Mouse (Mus musculus) erythroblast, embryonic 14.5 days (primary cell): ENCODE data around the gene Tent5c. TPM values are rescaled to one million over a fixed set of nuclear protein-coding genes. Genes with fewer than 3 reads are reported as not detected.

Experiments
- H3K27me3 ChIP-seq: 2 replicates; pipeline ENCODE4 v1.6.1; 2012; ENCODE audit warnings: inconsistent platforms; ENCODE audit not compliant: control insufficient read depth
- H3K36me3 ChIP-seq: 2 replicates; pipeline ENCODE4 v1.6.1; 2012; ENCODE audit warnings: mild to moderate bottlenecking, inconsistent platforms; ENCODE audit not compliant: control insufficient read depth
- H3K4me1 ChIP-seq: 2 replicates; pipeline ENCODE4 v1.6.1; 2012; ENCODE audit warnings: inconsistent platforms; ENCODE audit not compliant: control insufficient read depth
- H3K4me3 ChIP-seq: replicated peaks from 2 replicates; pipeline ENCODE3; 2012; ENCODE audit warnings: moderate library complexity, mild to moderate bottlenecking, inconsistent platforms
- H3K9me3 ChIP-seq: 2 replicates; pipeline ENCODE4 v1.6.1; 2012; ENCODE audit warnings: low read length, inconsistent platforms, mixed read lengths; ENCODE audit not compliant: control insufficient read depth
- GATA1 ChIP-seq: IDR thresholded peaks from 2 replicates; pipeline ENCODE4 v1.6.1; 2012; ENCODE audit warnings: low read length, inconsistent platforms, mixed read lengths
- TAL1 ChIP-seq: IDR thresholded peaks from 3 replicates; pipeline ENCODE4 v1.6.1; 2012; ENCODE audit warnings: low read length, inconsistent platforms, mixed read lengths
- polyA plus RNA-seq: library from polyadenylated mRNA; stranded (reverse); fragments of >175 nt; gene quantifications from 2 replicates; pipeline ENCODE4 v1.2.3, GENCODE M21; 2012

The Tent5c gene
- polyA plus RNA-seq, 1 experiment = 9.3 TPM

DNA sequence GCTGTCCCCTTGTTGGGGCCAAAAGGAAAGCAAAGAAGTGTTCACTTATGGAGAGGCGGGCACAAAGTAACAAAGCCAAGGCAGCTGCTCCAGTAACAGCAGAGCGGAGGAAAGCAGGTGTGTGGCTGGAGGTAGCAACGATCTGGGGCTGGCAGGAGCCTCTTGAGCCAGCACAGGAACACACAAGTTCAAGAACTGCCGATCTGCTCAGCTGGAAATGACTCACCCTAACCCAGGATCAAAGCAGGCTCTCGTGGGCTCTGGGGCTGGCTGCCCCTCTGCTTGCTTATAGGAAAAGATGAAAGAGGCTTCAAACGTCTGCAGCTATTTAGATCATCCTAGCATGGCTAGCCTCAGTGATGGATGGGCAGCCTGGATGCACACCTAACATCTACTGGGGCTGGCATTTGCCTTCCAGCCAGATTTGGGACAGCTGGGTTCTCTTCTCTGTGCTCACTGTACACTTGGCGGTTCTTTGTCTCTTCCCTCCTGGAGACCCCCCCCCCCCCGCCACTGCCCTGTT lies 14.1 kb downstream of the Tent5c start:
- Histone ChIP-seq H3K27me3 (no peaks in the 10 kb centered on the region; the same call in 1 of the 2 replicates), H3K9me3 (peaks cover 4% of the 10 kb centered on the region), H3K36me3 (peaks cover 99% of the 10 kb centered on the region), H3K4me3 (no peak overlapping the region), H3K4me1 (peaks cover 58% of the 10 kb centered on the region)
- TF ChIP-seq GATA1 = no peak
- TF ChIP-seq TAL1 = no peak

DNA sequence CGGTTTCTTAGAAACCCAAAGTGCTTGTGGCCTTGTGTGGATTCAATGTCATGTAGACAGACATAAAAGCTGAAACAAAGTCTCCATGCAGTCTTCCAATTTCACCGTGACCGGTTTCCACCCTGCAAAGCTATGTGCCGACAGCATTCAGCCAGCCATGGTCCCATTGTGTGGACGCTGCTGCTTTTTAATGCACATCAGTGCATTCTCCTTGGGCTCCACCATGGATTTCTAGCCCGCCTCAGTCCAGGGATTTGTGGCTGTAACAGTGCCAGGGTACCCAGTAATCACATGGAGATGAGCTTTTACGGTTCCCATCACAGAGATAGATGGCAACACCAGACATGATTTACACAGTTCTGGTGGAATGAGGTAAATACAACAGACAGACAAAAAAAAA lies 14.6 kb downstream of the Tent5c start:
- Histone ChIP-seq H3K27me3 (no peaks in the 10 kb centered on the region; the same call in 1 of the 2 replicates), H3K9me3 (peaks cover 4% of the 10 kb centered on the region), H3K36me3 (peaks cover 99% of the 10 kb centered on the region), H3K4me3 (no peak overlapping the region), H3K4me1 (peaks cover 58% of the 10 kb centered on the region)
- no peak for TF ChIP-seq TAL1
- TF ChIP-seq GATA1 = no peak

DNA sequence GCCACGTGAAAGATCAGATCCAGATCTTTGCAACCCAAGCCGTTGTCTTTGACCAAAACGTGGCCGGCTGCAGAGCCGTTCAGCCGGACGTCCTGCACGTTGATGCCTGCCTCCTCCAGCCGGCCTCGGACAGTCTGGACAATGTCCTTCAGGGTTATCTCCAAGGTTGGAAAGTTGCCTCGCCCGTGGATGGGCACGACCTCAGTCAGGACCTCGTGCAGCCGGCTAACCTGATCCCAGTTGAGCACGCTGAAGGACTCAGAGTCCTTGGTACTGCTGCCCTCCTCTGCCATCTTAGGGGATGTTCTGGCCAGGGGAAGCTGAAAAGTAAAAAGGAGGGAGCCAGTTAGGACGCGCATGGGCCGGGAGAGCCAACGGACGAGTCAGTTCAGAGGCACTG lies 16.0 kb downstream of the Tent5c start:
- Histone ChIP-seq H3K27me3 (no peaks in the 10 kb centered on the region; the same call in 1 of the 2 replicates), H3K4me1 (peaks cover 48% of the 10 kb centered on the region), H3K36me3 (peaks cover 99% of the 10 kb centered on the region), H3K4me3 (no peak overlapping the region), H3K9me3 (peaks cover 4% of the 10 kb centered on the region)
- no peak for TF ChIP-seq TAL1

DNA sequence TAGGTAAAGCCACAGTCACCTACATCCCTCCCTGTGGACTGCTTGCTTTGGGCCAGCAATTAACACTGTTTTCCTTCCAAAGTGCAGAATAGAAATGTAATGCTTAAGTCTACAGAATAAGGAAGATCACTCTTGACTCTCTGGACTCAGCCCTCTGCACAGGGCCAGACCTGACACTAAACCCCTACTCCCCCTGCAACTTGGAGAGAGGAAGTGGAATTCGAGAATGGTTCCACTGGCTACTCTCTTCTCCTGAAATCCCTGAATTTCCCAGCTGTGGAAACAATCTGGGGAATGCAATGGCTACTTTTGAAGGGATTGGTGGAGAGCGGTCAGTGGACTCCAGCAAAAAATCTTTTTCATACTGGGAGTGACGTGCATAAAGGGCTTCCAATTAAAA lies 18.2 kb downstream of the Tent5c start:
- H3K4me3 ChIP-seq = no peak overlapping the region
- TF ChIP-seq GATA1 (no peak), TAL1 (no peak)
- peaks cover 100% of the 10 kb centered on the region for H3K36me3 ChIP-seq
- H3K9me3 ChIP-seq = peaks cover 4% of the 10 kb centered on the region
- no peaks in the 10 kb centered on the region; the same call in 1 of the 2 replicates for H3K27me3 ChIP-seq
- peaks cover 47% of the 10 kb centered on the region for H3K4me1 ChIP-seq

DNA sequence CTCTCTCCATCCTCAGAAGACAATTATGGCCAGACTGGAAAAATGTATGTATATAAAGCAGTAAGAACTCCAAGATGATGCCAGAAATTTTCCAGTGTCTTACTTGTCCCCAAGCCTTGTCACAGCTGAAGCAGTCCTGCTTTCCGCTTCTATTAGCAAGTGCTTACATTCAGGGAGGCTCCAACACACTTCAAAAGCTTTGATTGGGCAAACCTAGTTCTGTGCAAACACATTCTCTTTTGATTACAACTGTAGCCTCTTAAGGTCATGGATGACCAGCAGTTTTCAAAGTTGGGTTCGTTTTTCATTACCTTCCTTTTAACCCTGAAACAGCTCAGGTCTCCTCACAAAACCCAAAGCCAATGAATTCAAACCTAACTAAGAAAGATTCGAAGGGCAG lies 19.0 kb downstream of the Tent5c start:
- Histone ChIP-seq H3K4me1 (peaks cover 45% of the 10 kb centered on the region), H3K4me3 (no peak overlapping the region), H3K9me3 (peaks cover 4% of the 10 kb centered on the region), H3K36me3 (peaks cover 100% of the 10 kb centered on the region), H3K27me3 (no peaks in the 10 kb centered on the region; the same call in 1 of the 2 replicates)
- TF ChIP-seq GATA1 (no peak), TAL1 (no peak)

DNA sequence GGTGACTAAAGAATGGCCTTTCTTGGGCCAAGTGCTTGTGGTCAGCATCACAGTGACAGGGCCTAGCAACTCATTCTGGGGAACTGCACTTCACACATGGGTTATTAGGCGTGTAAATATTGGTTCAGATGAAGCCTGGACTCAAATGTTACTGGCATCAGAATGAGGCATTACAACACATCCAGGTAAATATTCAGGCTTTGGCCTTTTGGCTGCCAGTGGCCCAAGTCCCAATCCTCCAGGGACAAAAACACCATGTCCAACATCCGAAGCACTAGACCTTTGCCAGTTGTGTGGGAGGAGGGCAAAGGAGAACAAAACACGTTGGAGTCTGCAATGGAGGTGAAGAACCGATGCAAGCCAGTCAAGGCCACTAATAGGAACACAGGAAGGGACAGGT lies 22.6 kb downstream of the Tent5c start:
- Histone ChIP-seq H3K4me1 (peaks cover 41% of the 10 kb centered on the region), H3K36me3 (peaks cover 93% of the 10 kb centered on the region), H3K9me3 (no peaks in the 10 kb centered on the region), H3K4me3 (no peak overlapping the region), H3K27me3 (no peaks in the 10 kb centered on the region)
- TF ChIP-seq GATA1 (no peak), TAL1 (no peak)

DNA sequence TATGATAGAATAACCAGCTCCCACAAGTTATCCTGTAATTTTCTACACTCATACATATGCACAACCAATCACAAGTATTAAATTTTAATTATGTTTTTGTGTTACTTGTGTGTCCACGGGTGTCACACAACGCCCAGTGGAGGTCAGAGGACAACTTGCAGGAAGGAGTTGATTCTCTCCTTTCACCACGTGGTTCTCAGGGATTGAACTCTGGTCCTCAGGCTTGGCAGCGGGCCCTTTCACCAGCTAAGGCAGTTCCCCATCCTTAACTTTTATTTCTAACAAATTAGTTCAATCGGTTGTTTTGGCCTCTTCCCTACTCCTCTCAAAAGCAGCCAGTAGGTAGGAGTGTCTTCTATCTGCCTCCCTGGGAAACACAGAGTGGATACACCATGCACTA lies 24.5 kb downstream of the Tent5c start:
- Histone ChIP-seq H3K4me1 (peaks cover 40% of the 10 kb centered on the region), H3K9me3 (no peaks in the 10 kb centered on the region)
- no peak for TF ChIP-seq TAL1
- TF ChIP-seq GATA1 = no peak

DNA sequence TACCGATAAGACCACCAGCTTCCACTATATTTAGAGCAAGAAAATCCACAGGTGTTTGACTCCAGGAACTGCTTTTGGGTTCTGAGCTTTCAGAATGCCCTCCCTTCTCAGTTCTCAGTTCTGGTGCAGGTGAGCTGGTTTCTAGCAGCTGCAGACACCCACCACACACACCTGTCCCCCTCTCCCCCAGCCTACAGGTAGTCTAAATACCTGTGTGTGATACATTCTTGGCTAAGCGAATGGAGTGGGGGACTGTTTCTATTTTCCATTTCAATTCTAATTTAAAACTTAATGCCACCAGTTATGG lies 25.2 kb downstream of the Tent5c start:
- peaks cover 68% of the 10 kb centered on the region for H3K36me3 ChIP-seq
- H3K4me1 ChIP-seq = peaks cover 36% of the 10 kb centered on the region
- TF ChIP-seq TAL1 (no peak), GATA1 (no peak)
- no peaks in the 10 kb centered on the region for H3K9me3 ChIP-seq
- H3K4me3 ChIP-seq = no peak overlapping the region
- H3K27me3 ChIP-seq = no peaks in the 10 kb centered on the region

More for the DNA sequence above, 24.5 kb downstream of the Tent5c start:
- Histone ChIP-seq H3K36me3 (peaks cover 75% of the 10 kb centered on the region), H3K4me3 (no peak overlapping the region), H3K27me3 (no peaks in the 10 kb centered on the region)

DNA sequence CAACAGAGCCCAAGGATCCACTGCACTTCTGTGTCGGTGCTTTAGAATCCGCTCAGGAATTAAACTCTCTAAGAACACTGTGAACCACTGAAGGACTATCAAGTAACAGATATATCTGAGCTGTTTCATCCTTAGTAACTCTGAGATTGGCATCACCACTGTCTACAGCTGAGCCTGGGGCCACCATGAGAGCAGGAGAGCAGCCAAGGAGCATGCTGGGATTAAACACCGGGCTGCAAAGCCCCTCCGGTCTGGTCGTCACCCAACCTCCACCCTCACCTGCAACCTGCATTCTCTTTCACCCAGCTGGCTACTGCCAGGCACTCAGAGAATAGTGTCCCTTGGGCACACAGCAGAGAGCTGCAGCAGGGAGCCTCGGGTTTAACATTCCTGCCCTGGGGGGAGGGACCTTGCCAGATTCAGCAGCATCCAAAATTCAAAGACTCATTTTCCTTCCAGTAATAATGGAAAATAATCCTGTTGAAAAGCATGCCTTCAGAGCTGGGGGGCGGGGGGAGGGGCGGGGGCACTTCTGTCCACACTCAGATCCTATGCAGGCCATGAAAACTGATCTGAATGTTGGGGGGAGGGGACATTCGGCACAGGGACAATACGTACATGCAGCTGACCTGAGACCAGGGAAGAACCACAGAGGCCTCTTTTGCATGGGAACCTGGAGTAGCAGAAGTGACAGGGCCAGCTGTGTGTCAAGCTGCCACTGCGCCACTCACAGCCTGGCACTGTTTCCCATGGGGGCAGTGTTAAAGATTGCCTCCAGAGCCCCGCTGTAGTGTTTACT lies 25.8 kb downstream of the Tent5c start:
- Histone ChIP-seq H3K4me3 (no peak overlapping the region), H3K9me3 (no peaks in the 10 kb centered on the region), H3K4me1 (peaks cover 36% of the 10 kb centered on the region), H3K27me3 (no peaks in the 10 kb centered on the region), H3K36me3 (peaks cover 63% of the 10 kb centered on the region)
- TF ChIP-seq GATA1 (no peak), TAL1 (no peak)
